Mouse (Mus musculus): ENCODE measurements around the gene Aph1c.
"Not testable (repeated sequence)": the region's sequence is repeated elsewhere in the genome, so short reads cannot be mapped to it uniquely, and the experiment has no call there.

Aph1c gene

GRCm38 (mm10) chr9:66834318-66835096 is at the start of gene Aph1c:
Aph1c (minus strand) TSS chr9:66834726.
- peak; percentile 100 for DNase-seq

DNA sequence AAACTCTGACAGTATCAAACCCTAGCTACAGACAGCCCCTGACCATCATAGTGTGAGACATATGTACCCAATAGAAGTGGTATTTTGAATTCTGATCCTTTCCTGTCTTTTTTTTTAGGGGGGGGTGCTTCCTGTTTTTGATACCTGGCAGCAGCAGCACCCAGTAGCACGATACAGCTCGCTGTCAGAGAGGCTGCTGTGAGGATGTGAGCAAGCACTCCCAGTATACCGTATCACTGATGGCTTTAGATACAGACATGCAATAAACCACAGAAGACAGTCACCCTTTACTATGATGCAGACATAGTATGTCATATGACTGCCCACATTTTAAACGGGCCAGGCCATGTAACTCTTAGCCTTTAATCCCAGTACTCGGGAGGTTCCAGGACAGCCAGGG is 49.0 kb upstream of the Aph1c start:
- no peak for DNase-seq

DNA sequence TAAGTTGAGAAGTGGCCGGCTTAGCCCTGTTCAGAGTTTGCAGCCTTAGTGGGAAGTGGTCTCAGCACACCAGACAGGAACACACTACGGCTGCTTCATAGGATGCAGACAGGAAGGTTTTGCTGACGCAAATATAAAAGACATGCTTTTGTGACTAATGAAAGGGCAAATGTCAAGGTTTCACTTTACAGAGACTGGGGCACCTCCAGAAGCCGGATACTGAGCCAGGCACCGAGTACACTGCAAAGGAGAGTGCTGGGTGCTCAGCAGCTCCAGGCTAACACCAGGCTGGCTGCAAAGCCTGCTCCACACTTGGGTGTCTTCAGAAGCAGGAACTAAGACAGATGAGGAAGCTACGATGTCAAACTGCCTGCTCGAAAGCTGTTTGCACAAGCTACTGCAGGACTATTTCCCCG is 47.9 kb upstream of the Aph1c start:
- peak in 1 of 2 experiments; percentile 30 for DNase-seq

DNA sequence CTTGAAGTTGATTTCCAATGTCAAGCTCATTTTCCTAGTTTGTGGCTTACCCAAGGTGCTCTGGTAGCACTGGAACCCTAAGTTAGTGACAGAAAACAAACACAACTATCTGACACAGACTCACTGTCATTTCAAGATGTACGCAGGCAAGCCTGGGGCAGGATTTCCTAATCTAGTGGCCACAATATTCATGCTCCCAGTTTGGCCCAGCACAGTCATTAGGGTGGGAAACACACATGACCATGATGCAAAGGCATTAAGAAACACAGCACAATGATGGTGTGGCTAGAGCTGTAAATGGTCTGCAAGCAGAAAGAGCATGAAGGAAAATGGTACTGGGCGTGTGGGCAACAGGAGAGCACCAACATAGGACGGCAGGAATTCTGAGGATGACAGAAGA is 47.3 kb upstream of the Aph1c start:
- DNase-seq: peak in 1 of 2 experiments; percentile 34

DNA sequence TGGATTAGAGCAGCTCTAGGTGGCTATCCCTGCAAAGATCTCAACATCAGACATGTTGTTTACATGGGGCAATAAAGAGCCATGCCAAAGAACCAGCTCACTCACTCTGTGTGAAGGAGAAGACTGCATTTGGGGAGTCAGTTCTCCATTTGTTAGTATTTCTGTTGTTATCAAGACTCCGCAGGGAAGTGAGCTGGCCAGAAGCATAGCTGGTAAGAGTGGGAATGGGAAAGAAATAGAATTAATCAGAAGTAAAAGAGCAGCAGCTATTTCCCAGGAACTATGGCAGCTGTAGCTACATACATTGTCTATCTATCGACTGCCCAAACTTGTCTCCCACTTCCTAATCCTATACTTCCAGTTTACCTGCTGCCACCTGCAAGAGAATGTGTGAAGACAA is 46.2 kb upstream of the Aph1c start:
- DNase-seq: no peak

DNA sequence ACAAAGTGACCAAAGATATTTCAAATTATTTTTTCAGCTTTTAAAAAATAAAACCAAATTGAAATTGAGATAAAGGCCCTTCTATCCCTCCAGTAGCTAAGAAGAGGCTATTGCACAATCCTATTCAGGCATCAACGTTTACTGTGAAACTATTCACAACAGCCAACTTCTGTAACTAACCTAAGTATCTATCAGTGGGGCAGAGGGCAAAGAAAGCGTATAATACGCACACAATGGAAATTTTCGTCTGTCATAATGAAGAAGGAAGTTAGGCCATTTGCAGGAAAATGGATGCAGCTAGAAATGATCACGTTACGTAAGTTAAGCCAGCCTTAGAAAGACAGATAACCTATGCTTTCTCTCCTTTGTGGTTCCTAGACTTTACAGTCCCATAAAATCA is 45.0 kb upstream of the Aph1c start:
- no peak for DNase-seq

DNA sequence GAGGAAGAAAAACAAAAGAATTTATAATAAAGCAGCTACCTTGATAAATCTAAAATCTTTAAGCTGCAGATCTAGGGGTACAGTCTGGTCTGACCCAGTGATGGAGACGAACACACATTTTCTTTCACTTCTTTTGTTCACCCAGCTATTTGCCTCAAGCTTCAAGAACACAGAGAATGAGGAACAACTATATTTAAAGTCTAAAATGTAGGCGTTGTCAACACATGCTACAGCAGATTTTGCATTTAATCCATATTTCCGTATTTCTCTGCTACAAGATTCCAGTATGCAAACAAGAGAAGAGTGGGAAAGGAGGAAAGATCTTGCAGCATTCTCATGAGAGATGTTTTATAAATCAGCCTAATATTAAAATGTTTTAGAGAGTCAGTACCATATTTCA is 44.4 kb upstream of the Aph1c start:
- no peak for DNase-seq

- DNase-seq: peak in 1 of 2 experiments; percentile 64
These were observed 42.1 kb upstream of the Aph1c start for GRCm38 (mm10) chr9:66876577-66876976.

GRCm38 (mm10) chr9:66874297-66874696 is 39.8 kb upstream of the Aph1c start:
- DNase-seq: no peak

DNA sequence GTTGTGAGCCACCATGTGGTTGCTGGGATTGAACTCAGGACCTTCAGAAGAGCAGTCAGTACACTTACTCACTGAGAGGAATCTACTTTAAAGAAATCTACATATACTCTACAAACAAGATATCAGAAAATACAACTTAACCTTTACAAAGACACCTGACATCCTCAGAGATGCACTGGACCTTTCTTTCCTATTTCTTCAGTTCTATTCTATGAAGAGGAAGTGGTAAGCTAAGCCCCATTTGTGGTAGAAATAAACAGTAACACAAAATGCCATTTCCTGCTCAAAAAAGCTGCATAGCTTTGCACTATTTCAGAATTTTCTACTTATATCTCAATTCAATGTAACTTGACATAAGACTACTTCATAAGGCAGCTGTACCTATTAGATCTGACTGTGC is 39.0 kb upstream of the Aph1c start:
- DNase-seq: no peak

- not testable (repeated sequence) for DNase-seq
These were observed 38.5 kb upstream of the Aph1c start for GRCm38 (mm10) chr9:66873009-66873408.

GRCm38 (mm10) chr9:66872015-66872727 is 37.6 kb upstream of the Aph1c start:
- peak; percentile 48 to 65 for DNase-seq

- DNase-seq: no peak
These were observed 30.2 kb upstream of the Aph1c start for GRCm38 (mm10) chr9:66864708-66865107.

GRCm38 (mm10) chr9:66863456-66863855 is 28.9 kb upstream of the Aph1c start:
- peak in 1 of 2 experiments; percentile 47 for DNase-seq

DNA sequence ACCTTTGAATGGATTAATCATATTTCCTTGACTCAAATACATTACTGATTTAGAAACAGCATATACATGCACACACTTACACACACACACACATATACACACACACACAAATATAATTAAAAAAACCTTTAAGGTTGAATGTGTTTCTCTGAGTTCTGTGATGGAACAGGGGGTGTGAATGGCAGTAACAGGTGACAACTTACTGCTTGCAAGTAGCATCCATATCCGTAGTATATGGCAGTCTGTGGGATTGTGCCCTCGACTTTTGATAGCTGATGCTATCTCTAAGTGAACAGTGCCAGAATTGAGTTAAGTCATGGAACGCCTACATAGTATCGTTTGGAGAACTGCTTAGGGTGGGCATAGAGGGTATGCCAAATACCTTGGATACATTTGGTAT is 27.7 kb upstream of the Aph1c start:
- DNase-seq: no peak

- DNase-seq: no peak
These were observed 26.7 kb upstream of the Aph1c start for GRCm38 (mm10) chr9:66861104-66861767.

GRCm38 (mm10) chr9:66859523-66859922 is 25.0 kb upstream of the Aph1c start:
- DNase-seq: peak in 1 of 2 experiments; percentile 13

DNA sequence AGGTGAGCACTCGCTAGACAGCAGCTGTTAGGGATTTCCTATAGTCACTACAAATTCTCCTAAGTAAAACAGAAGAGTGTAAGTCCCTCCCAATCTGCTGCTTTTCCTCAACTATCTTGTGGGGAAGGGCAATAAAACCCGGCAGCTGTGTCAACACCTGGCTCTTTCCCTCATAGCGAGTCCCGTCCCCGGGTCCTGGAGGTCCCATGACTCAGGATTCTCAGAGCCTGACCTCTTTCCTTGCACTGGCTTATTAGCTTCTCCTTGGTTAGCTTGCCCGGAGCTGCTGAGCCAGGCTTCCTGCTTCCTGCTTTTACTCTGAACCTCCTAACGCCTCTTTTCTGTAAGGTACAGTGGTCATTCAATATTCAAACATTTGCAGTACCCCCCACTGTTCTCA is 21.3 kb upstream of the Aph1c start:
- DNase-seq: no peak

DNA sequence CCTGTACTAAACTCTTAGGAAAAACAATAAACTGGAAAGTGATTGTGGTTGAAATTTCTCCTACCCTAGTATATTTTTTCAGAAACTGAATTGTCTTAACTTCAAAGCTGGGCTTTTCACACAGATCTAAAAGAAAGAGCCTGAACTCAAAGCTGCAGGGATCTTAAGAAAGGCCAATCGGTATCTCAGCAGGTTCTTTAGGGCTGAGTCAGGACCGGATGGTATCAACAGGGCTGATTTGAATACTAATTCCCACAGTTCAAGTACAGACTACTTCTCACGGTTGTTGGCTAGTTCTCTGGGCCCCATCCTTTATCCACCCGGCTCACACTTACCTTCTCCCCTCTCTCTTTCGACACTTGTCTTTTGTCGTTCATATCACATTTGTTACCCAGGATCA is 18.1 kb upstream of the Aph1c start:
- no peak for DNase-seq

- no peak for DNase-seq
These were observed 16.4 kb upstream of the Aph1c start for GRCm38 (mm10) chr9:66850966-66851365.

- no peak for DNase-seq
These were observed 12.3 kb upstream of the Aph1c start for GRCm38 (mm10) chr9:66846822-66847221.

- no peak for DNase-seq
These were observed 563 bp upstream of the Aph1c start for GRCm38 (mm10) chr9:66835097-66835480.

- peak; percentile 30 to 42 for DNase-seq
These were observed 675 bp downstream of the Aph1c start for GRCm38 (mm10) chr9:66833851-66834250.

All from lung, adult 18-20 months (tissue).